Mouse (Mus musculus): ENCODE measurements around the gene Cpne8. TPM values are rescaled to one million over a fixed set of nuclear protein-coding genes. Genes with fewer than 3 reads are reported as not detected.

Gene Cpne8
- 5.0 and 6.5 TPM in 2 replicates for polyA plus RNA-seq (2011; ENCODE audit: insufficient read depth, insufficient read length, low read depth, missing spikeins)

- peak within 1 kb of the TSS; percentile 50 for H3K9ac ChIP-seq (ENCODE audit: low read depth, poor library complexity, severe bottlenecking)
- no peaks in the 10 kb centered on the region for H3K4me1 ChIP-seq (ENCODE audit: control insufficient read depth, insufficient read depth, low read length)
- no peaks in the 10 kb centered on the region for H3K36me3 ChIP-seq (ENCODE audit: control insufficient read depth, insufficient read depth, low read length, poor library complexity, severe bottlenecking)
- no peak within 1 kb of the TSS for H3K27ac ChIP-seq (ENCODE audit: insufficient read depth, low read length)
- no peaks in the 10 kb centered on the region for H3K9me3 ChIP-seq (replicated peaks; ENCODE audit: control insufficient read depth, insufficient read depth, low read length, poor library complexity, severe bottlenecking)
- no peaks in the 10 kb centered on the region for H3K27me3 ChIP-seq (ENCODE audit: control insufficient read depth, insufficient read depth, low read length, poor library complexity, severe bottlenecking)
- no peak for TF ChIP-seq CTCF (IDR thresholded peaks at IDR 0.05; ENCODE audit: low read depth, low read length)
- no peak for TF ChIP-seq POLR2A (IDR thresholded peaks at IDR 0.05; ENCODE audit: insufficient read depth, low read length)
- TF ChIP-seq EP300 (IDR thresholded peaks at IDR 0.05; ENCODE audit: insufficient read depth, low read depth, low read length) = no peak
- H3K4me3 ChIP-seq (ENCODE audit: low read depth, low read length) = peak within 1 kb of the TSS; percentile 88
Observed at GRCm38 (mm10) chr15:90678985-90679759, at the start of gene Cpne8. Gene Cpne8, minus strand, starts transcription at chr15:90679432.

GRCm38 (mm10) chr15:90717717-90718116 is 38.5 kb upstream of the Cpne8 start:
- no peaks in the 10 kb centered on the region for H3K9me3 ChIP-seq (replicated peaks; ENCODE audit: control insufficient read depth, insufficient read depth, low read length, poor library complexity, severe bottlenecking)

GRCm38 (mm10) chr15:90709296-90709695 is 30.1 kb upstream of the Cpne8 start:
- Histone ChIP-seq H3K9me3 (replicated peaks; ENCODE audit: control insufficient read depth, insufficient read depth, low read length, poor library complexity, severe bottlenecking) (peaks cover 6% of the 10 kb centered on the region), H3K9ac (ENCODE audit: low read depth, poor library complexity, severe bottlenecking) (no peak overlapping the region), H3K36me3 (ENCODE audit: control insufficient read depth, insufficient read depth, low read length, poor library complexity, severe bottlenecking) (no peaks in the 10 kb centered on the region), H3K27ac (ENCODE audit: insufficient read depth, low read length) (no peak overlapping the region), H3K27me3 (ENCODE audit: control insufficient read depth, insufficient read depth, low read length, poor library complexity, severe bottlenecking) (peaks cover 2% of the 10 kb centered on the region; the same call in 1 of the 2 replicates), H3K4me1 (ENCODE audit: control insufficient read depth, insufficient read depth, low read length) (peaks cover 2% of the 10 kb centered on the region), H3K4me3 (ENCODE audit: low read depth, low read length) (no peak overlapping the region)
- no peak for TF ChIP-seq CTCF (IDR thresholded peaks at IDR 0.05; ENCODE audit: low read depth, low read length)
- TF ChIP-seq POLR2A (IDR thresholded peaks at IDR 0.05; ENCODE audit: insufficient read depth, low read length) = no peak
- TF ChIP-seq EP300 (IDR thresholded peaks at IDR 0.05; ENCODE audit: insufficient read depth, low read depth, low read length) = no peak

More at GRCm38 (mm10) chr15:90717717-90718116, 38.5 kb upstream of the Cpne8 start:
- H3K9ac ChIP-seq (ENCODE audit: low read depth, poor library complexity, severe bottlenecking) = no peak overlapping the region
- H3K4me1 ChIP-seq (ENCODE audit: control insufficient read depth, insufficient read depth, low read length) = no peaks in the 10 kb centered on the region
- no peak overlapping the region for H3K27ac ChIP-seq (ENCODE audit: insufficient read depth, low read length)
- no peaks in the 10 kb centered on the region for H3K36me3 ChIP-seq (ENCODE audit: control insufficient read depth, insufficient read depth, low read length, poor library complexity, severe bottlenecking)
- TF ChIP-seq CTCF (IDR thresholded peaks at IDR 0.05; ENCODE audit: low read depth, low read length) (no peak), POLR2A (IDR thresholded peaks at IDR 0.05; ENCODE audit: insufficient read depth, low read length) (no peak), EP300 (IDR thresholded peaks at IDR 0.05; ENCODE audit: insufficient read depth, low read depth, low read length) (no peak)
- H3K4me3 ChIP-seq (ENCODE audit: low read depth, low read length) = no peak overlapping the region
- no peaks in the 10 kb centered on the region for H3K27me3 ChIP-seq (ENCODE audit: control insufficient read depth, insufficient read depth, low read length, poor library complexity, severe bottlenecking)

GRCm38 (mm10) chr15:90704314-90704713 is 25.1 kb upstream of the Cpne8 start:
- Histone ChIP-seq H3K4me1 (ENCODE audit: control insufficient read depth, insufficient read depth, low read length) (peaks cover 2% of the 10 kb centered on the region), H3K27me3 (ENCODE audit: control insufficient read depth, insufficient read depth, low read length, poor library complexity, severe bottlenecking) (no peaks in the 10 kb centered on the region), H3K27ac (ENCODE audit: insufficient read depth, low read length) (no peak overlapping the region), H3K36me3 (ENCODE audit: control insufficient read depth, insufficient read depth, low read length, poor library complexity, severe bottlenecking) (no peaks in the 10 kb centered on the region), H3K9ac (ENCODE audit: low read depth, poor library complexity, severe bottlenecking) (no peak overlapping the region), H3K4me3 (ENCODE audit: low read depth, low read length) (no peak overlapping the region), H3K9me3 (replicated peaks; ENCODE audit: control insufficient read depth, insufficient read depth, low read length, poor library complexity, severe bottlenecking) (peaks cover 6% of the 10 kb centered on the region)
- TF ChIP-seq CTCF (IDR thresholded peaks at IDR 0.05; ENCODE audit: low read depth, low read length) (no peak), EP300 (IDR thresholded peaks at IDR 0.05; ENCODE audit: insufficient read depth, low read depth, low read length) (no peak), POLR2A (IDR thresholded peaks at IDR 0.05; ENCODE audit: insufficient read depth, low read length) (no peak)

GRCm38 (mm10) chr15:90703502-90704232 is 24.4 kb upstream of the Cpne8 start:
- no peak overlapping the region for H3K27ac ChIP-seq (ENCODE audit: insufficient read depth, low read length)
- peaks cover 2% of the 10 kb centered on the region for H3K4me1 ChIP-seq (ENCODE audit: control insufficient read depth, insufficient read depth, low read length)
- no peaks in the 10 kb centered on the region for H3K36me3 ChIP-seq (ENCODE audit: control insufficient read depth, insufficient read depth, low read length, poor library complexity, severe bottlenecking)
- no peak overlapping the region for H3K9ac ChIP-seq (ENCODE audit: low read depth, poor library complexity, severe bottlenecking)
- no peaks in the 10 kb centered on the region for H3K27me3 ChIP-seq (ENCODE audit: control insufficient read depth, insufficient read depth, low read length, poor library complexity, severe bottlenecking)
- peaks cover 6% of the 10 kb centered on the region for H3K9me3 ChIP-seq (replicated peaks; ENCODE audit: control insufficient read depth, insufficient read depth, low read length, poor library complexity, severe bottlenecking)
- no peak overlapping the region for H3K4me3 ChIP-seq (ENCODE audit: low read depth, low read length)
- TF ChIP-seq POLR2A (IDR thresholded peaks at IDR 0.05; ENCODE audit: insufficient read depth, low read length) = no peak
- no peak for TF ChIP-seq CTCF (IDR thresholded peaks at IDR 0.05; ENCODE audit: low read depth, low read length)
- TF ChIP-seq EP300 (IDR thresholded peaks at IDR 0.05; ENCODE audit: insufficient read depth, low read depth, low read length) = no peak
